8 mouse cellular contexts compared by ENCODE assay signal in the genomic region with DNA sequence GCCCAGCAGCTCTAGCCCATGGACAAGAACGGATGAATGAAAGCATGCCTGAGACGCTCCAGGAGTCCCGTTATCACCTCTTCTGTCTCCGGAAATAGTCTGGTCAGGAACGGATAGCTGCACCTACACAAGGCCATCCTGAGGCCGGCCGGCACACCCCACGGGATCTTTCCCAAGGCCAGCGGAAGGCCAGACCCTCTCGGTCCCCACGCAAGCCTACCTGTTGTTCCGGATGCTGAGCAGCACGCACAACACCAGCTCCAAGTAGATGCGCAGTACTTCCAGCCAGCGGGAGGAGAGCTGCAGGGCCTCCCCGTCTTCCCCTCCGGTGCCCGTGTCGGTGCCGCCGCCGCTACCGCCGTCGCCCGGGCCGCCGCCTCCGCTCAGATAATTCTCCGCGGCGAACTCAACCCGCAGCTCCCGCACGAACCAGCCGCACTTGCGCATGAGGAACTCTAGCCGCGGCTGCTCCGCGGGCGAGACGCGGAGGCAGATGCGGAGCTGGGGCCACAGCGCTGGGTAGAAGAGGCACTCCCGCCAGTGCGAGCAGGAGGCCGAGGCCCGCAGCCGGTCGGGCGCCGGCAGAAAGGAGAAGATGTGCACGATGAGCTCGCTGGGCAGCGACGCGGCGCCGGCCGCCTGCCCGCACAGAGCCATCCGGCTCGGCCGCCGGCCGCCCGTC. TPM values are rescaled to one million over a fixed set of nuclear protein-coding genes. Genes with fewer than 3 reads are reported as not detected.
DNase-seq lines count a peak whose midpoint lies in the region; ATAC-seq lines count a peak whose summit lies in the region.

No protein-coding gene starts in this region.

- no peaks in the 10 kb centered on the region for H3K9me3 ChIP-seq in liver, embryonic 15.5 days (replicated peaks)
- H3K9me3 ChIP-seq in neural tube, embryonic 12.5 days, result no peaks in the 10 kb centered on the region

- H3K4me3 ChIP-seq in liver, embryonic 15.5 days (replicated peaks), result peak overlapping the region; percentile 98
- H3K4me3 ChIP-seq in neural tube, embryonic 12.5 days, result peak overlapping the region; percentile 95

- H3K4me1 ChIP-seq in liver, embryonic 15.5 days (replicated peaks), result peaks cover 36% of the 10 kb centered on the region
- peaks cover 20% of the 10 kb centered on the region for H3K4me1 ChIP-seq in neural tube, embryonic 12.5 days

- H3K36me3 ChIP-seq in liver, embryonic 15.5 days (replicated peaks), result no peaks in the 10 kb centered on the region
- no peaks in the 10 kb centered on the region for H3K36me3 ChIP-seq in neural tube, embryonic 12.5 days

- DNase-seq in 416B (ENCODE audit: low read depth), result peak; percentile 56
- DNase-seq in R1 (ENCODE audit: low read depth, low spot score), result peak; percentile 64
- DNase-seq in embryo, embryonic 9.5 days (ENCODE audit: extremely low spot score), result peak; percentile 56
- DNase-seq in kidney, adult 9 months, result peak; percentile 34
- DNase-seq in thymus, postnatal 14 days, result peak; percentile 64

- peak; percentile 4; the same call in 1 of the 2 replicates for ATAC-seq in granulocyte monocyte progenitor cell, adult 5-6 weeks (replicated peaks; ENCODE audit: poor library complexity, severe bottlenecking)
- peak; percentile 17 for ATAC-seq in liver, embryonic 15.5 days (ENCODE audit: insufficient read depth)
- peak; percentile 61 for ATAC-seq in neural tube, embryonic 12.5 days (ENCODE audit: low FRiP score, low read depth)

- no peaks in the 10 kb centered on the region for H3K27me3 ChIP-seq in liver, embryonic 15.5 days
- H3K27me3 ChIP-seq in neural tube, embryonic 12.5 days (replicated peaks), result no peaks in the 10 kb centered on the region

- H3K4me2 ChIP-seq in liver, embryonic 15.5 days, result peak overlapping the region; percentile 93
- H3K4me2 ChIP-seq in neural tube, embryonic 12.5 days (replicated peaks), result peak overlapping the region; percentile 85

- under 1% methylated on average over 68 of the region's 69 CpGs for WGBS in liver, embryonic 15.5 days (ENCODE audit: insufficient replicate concordance)
- under 1% methylated on average over 66 of the region's 69 CpGs for WGBS in neural tube, embryonic 12.5 days

- peak overlapping the region; percentile 91 for H3K9ac ChIP-seq in liver, embryonic 15.5 days
- peak overlapping the region; percentile 90 for H3K9ac ChIP-seq in neural tube, embryonic 12.5 days

- H3K27ac ChIP-seq in liver, embryonic 15.5 days (replicated peaks), result peak overlapping the region; percentile 99
- H3K27ac ChIP-seq in neural tube, embryonic 12.5 days, result peak overlapping the region; percentile 91

RNA-seq across cellular contexts. Expression of a gene that starts 0.7 kb away (rescaled TPM):
- total RNA-seq in granulocyte monocyte progenitor cell, adult 5-6 weeks (2014; fragmentation: Nextera tagmentation), result 23.9 and 28.1 TPM in 2 replicates
- total RNA-seq in granulocyte monocyte progenitor cell, adult 5-6 weeks (2017), result 44.7 and 49.9 TPM in 2 replicates
- 7.6 and 7.8 TPM in 2 replicates for polyA plus RNA-seq in liver, embryonic 15.5 days (2015; fragmentation: Nextera tagmentation; extraction: Ambion mirVana)
- 9.9 and 10.8 TPM in 2 replicates for polyA plus RNA-seq in neural tube, embryonic 12.5 days (2016; fragmentation: Nextera tagmentation; extraction: Ambion mirVana)

Comparison
In these comparisons a context has a peak if more than half of its experiments do, and no peak if none do; other contexts are left out.
1. Peak in every context shown above with its lines: DNase-seq, ATAC-seq, H3K4me3 ChIP-seq and H3K27ac ChIP-seq.
2. ATAC-seq: peak in every context shown above with its lines; median percentile 61 in neural tube, embryonic 12.5 days; 17 in liver, embryonic 15.5 days; 4 in granulocyte monocyte progenitor cell, adult 5-6 weeks.